Mouse (Mus musculus) stomach, postnatal 0 days (tissue): Measurements from ENCODE around the gene Akap13. TPM values are rescaled to one million over a fixed set of nuclear protein-coding genes. Genes with fewer than 3 reads are reported as not detected.
A peak's percentile ranks its signal among the peaks of the same experiment; 100 is the strongest.

Experiments used
- ATAC-seq: fragments of 200-750 bp; cut with Nextera tagmentation; 2 replicates; pipeline ENCODE4 v1.8.0; 2017; ENCODE audit not compliant: low FRiP score, low TSS enrichment
- DNase-seq: peaks from one replicate; pipeline ENCODE4 v3.0.0-alpha.2; 2016; ENCODE audit warnings: low spot score
- H3K27ac ChIP-seq: fragments of 300-500 bp; sonication (generic); replicated peaks from 2 replicates; pipeline ENCODE4 v1.5.1; 2014; ENCODE audit warnings: mild to moderate bottlenecking, control low read depth
- H3K27me3 ChIP-seq: fragments of 300-500 bp; sonication (generic); 2 replicates; pipeline ENCODE4 v1.6.1; 2014; ENCODE audit warnings: low read length; ENCODE audit not compliant: control insufficient read depth, insufficient read depth
- H3K36me3 ChIP-seq: fragments of 300-500 bp; sonication (generic); 2 replicates; pipeline ENCODE4 v1.6.1; 2014; ENCODE audit warnings: low read length, mixed read lengths; ENCODE audit not compliant: control insufficient read depth, insufficient read depth
- H3K4me1 ChIP-seq: fragments of 300-500 bp; sonication (generic); replicated peaks from 2 replicates; pipeline ENCODE4 v1.6.1; 2014; ENCODE audit warnings: antibody characterized with exemption; ENCODE audit not compliant: control insufficient read depth, insufficient read depth
- H3K4me2 ChIP-seq: fragments of 300-500 bp; sonication (generic); replicated peaks from 2 replicates; pipeline ENCODE4 v1.6.1; 2014; ENCODE audit warnings: low read depth, mild to moderate bottlenecking, control low read depth, moderate library complexity
- H3K4me3 ChIP-seq: fragments of 300-500 bp; sonication (generic); 2 replicates; pipeline ENCODE4 v1.5.1; 2014; ENCODE audit warnings: low read depth, low read length, control low read depth
- H3K9ac ChIP-seq: fragments of 300-500 bp; sonication (generic); 2 replicates; pipeline ENCODE4 v1.6.1; 2014; ENCODE audit warnings: mild to moderate bottlenecking, low read length, control low read depth, mixed read lengths
- H3K9me3 ChIP-seq: fragments of 300-500 bp; sonication (generic); 2 replicates; pipeline ENCODE4 v1.6.1; 2016; ENCODE audit warnings: low read length; ENCODE audit not compliant: control insufficient read depth
- CTCF ChIP-seq: IDR thresholded peaks from 2 replicates; pipeline ENCODE4 v1.5.1; 2016; ENCODE audit warnings: antibody characterized with exemption, low read depth, mild to moderate bottlenecking, moderate library complexity
- EP300 ChIP-seq: optimal IDR thresholded peaks from 2 replicates; pipeline ENCODE3; 2016; ENCODE audit warnings: antibody characterized with exemption
- WGBS: fragments of 180-500 bp; shearing (Covaris S2); extraction: QIAGEN DNeasy Blood & Tissue Kit; methylation state at CpG from one replicate; pipeline ENCODE4 v1.1.7; 2014; 5-methylcytosine and 5-hydroxymethylcytosine counted together
- polyA plus RNA-seq: library from polyadenylated mRNA; unstranded; fragments of >200 nt; fragmentation: Nextera tagmentation; extraction: Ambion mirVana; gene quantifications from 2 replicates; pipeline ENCODE4 v1.2.1, GENCODE M21; 2015

The Akap13 gene
- polyA plus RNA-seq, 1 experiment from 2014 or later = 18.8 TPM

DNA sequence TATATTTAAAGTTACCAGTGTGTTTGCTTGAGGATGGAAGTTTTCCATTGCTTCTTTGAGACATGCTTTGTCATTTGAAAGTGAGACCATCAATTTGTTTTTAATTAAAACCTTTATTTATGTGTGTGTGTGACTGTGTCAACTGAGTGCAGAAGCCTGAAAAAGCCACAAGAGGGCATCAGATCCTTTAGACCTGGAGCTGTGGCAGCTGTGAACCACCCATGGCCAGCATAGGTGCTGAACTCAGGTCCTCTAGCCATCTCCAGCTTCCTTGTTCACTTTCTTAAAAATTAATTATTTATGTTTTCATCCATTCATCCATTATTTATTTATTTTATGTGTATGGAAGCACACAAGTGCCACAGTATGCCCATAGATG is 98.3 kb downstream of the Akap13 start:
- no peak overlapping the region for H3K4me2 ChIP-seq
- TF ChIP-seq EP300 (no peak), CTCF (peak; percentile 64)

DNA sequence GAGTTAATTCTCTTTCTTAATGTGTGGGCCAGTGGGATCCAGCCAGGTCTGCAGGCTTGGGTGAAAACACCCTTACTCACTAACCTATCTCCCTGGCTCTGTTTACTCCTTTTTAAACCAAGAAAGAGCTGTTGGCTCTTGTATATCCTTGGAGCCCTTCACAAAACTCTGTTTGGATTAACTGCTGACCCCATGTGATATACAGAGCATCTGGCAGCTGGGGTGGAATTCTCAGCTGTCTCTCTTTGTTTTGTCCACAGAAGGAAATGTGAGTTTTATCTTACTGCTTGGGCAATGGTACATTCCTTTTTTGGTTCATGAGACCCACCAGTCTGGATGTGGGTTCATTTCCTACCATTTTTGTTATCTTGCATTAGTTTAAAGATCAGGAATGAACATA is 98.7 kb downstream of the Akap13 start:
- TF ChIP-seq EP300 (peak; percentile 33), CTCF (no peak)
- ATAC-seq (peak; percentile 61; the same call in 1 of the 2 replicates), DNase-seq (no peak)
- Histone ChIP-seq H3K4me2 (no peak overlapping the region), H3K9me3 (no peaks in the 10 kb centered on the region), H3K4me3 (no peak overlapping the region), H3K27me3 (no peaks in the 10 kb centered on the region), H3K27ac (peak overlapping the region; percentile 67), H3K4me1 (peaks cover 10% of the 10 kb centered on the region), H3K36me3 (no peaks in the 10 kb centered on the region), H3K9ac (no peak overlapping the region)

More for the DNA sequence above, 98.3 kb downstream of the Akap13 start:
- DNase-seq (no peak), ATAC-seq (no peak)
- Histone ChIP-seq H3K9ac (no peak overlapping the region), H3K4me1 (peaks cover 10% of the 10 kb centered on the region), H3K36me3 (no peaks in the 10 kb centered on the region), H3K9me3 (no peaks in the 10 kb centered on the region), H3K27ac (peak overlapping the region; percentile 67; the same call in 1 of the 2 replicates), H3K4me3 (no peak overlapping the region), H3K27me3 (no peaks in the 10 kb centered on the region)

DNA sequence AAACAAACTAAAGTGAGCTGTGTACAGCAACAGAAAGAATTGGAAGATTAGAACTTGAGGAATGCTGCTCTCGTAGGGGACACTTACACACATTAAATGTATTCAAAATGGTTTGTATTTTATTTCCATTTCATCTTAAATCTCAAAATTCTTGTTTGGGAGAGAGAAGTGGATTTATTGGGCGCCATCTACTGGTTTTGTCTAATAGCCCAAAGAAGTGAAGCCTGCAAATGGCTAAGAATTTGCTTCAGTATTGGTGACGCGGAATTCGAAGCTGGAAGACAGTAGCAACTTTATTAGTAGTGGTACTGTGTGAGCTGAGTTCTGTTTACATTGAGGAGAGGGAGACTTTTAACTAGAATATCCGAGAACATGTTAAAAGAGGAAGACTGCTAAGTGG is 100.6 kb downstream of the Akap13 start:
- TF ChIP-seq EP300 (no peak), CTCF (peak; percentile 67)
- WGBS = 36% methylated on average over 6 of the region's 6 CpGs
- DNase-seq (no peak), ATAC-seq (no peak)
- Histone ChIP-seq H3K9ac (no peak overlapping the region), H3K4me2 (no peak overlapping the region), H3K4me3 (no peak overlapping the region), H3K36me3 (no peaks in the 10 kb centered on the region), H3K27ac (no peak overlapping the region), H3K9me3 (no peaks in the 10 kb centered on the region), H3K4me1 (peaks cover 10% of the 10 kb centered on the region), H3K27me3 (no peaks in the 10 kb centered on the region)

DNA sequence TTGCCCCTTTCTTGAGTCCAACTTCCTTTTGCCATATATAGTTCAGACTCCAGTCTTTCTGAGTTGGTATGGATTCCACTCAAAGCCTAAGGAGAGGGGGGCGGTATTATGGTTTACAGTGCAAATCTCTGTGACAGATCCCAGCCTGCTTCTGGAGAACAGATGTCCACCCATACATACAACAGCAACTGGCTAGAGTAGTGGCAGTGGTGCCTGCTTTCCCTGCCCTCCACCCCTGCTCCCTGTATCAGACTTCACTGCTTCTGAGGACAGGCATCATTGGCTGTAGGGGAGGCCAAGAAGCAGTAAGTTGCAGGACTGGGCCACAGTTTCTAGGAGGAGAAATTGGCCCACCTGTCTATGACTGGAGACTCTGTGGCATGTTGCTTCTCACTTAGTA is 102.9 kb downstream of the Akap13 start:
- 48% methylated on average over 1 of the region's 1 CpGs for WGBS
- Histone ChIP-seq H3K9me3 (no peaks in the 10 kb centered on the region), H3K4me2 (no peak overlapping the region), H3K4me3 (no peak overlapping the region), H3K36me3 (no peaks in the 10 kb centered on the region), H3K4me1 (peaks cover 8% of the 10 kb centered on the region), H3K9ac (no peak overlapping the region), H3K27me3 (no peaks in the 10 kb centered on the region), H3K27ac (peak overlapping the region; percentile 67)
- no peak for TF ChIP-seq CTCF
- TF ChIP-seq EP300 = no peak
- no peak for ATAC-seq
- no peak for DNase-seq

DNA sequence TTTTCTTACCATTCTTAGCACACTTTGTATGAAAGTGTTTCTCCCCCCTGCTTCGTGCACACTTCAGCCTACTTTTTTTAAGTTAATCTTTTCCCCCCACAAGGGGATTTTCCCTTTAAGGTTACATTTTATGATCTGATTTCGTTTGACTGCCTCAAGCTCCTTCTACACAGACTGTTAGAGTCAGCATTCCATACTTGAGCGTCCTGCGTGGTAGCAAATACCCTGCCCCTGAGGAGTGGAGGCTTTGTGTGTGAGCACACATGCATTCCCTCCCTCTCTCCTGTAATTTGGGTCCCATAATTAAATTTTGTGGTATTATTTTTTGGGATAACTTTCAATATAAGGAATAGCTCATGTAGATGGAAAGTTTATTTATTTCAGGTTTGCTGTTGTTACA is 103.8 kb downstream of the Akap13 start:
- Histone ChIP-seq H3K4me1 (peaks cover 8% of the 10 kb centered on the region), H3K9me3 (no peaks in the 10 kb centered on the region), H3K27me3 (no peaks in the 10 kb centered on the region), H3K36me3 (no peaks in the 10 kb centered on the region), H3K27ac (0 out of 2 replicates have a peak overlapping the region, but pooled peaks have one; percentile 18), H3K4me3 (no peak overlapping the region), H3K4me2 (no peak overlapping the region), H3K9ac (no peak overlapping the region)
- no peak for ATAC-seq
- TF ChIP-seq EP300 (no peak), CTCF (no peak)
- DNase-seq = no peak
- 22% methylated on average over 4 of the region's 4 CpGs for WGBS

DNA sequence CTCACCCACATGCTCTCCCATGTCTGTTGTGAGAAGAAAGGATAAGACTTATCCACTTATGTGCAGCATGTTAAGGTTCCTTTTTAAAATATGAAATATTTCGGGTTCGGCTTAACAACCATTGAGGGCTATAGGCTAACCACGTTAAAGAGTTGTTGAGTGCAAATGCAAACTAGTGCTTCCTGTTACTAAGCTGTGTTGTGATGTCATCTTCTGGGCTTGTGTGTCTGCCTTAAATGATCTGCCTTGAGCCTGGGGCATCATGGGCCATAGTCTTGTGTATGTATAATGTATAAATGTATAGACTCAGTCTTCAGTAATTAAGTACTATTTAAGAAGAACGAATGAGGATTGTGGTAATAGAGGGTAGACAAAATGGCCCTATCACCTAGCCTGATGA is 104.6 kb downstream of the Akap13 start:
- H3K36me3 ChIP-seq = no peaks in the 10 kb centered on the region
- no peak for TF ChIP-seq EP300
- no peak for TF ChIP-seq CTCF
- DNase-seq (no peak), ATAC-seq (no peak)
- peak overlapping the region; percentile 18; the same call in 1 of the 2 replicates for H3K27ac ChIP-seq
- H3K4me3 ChIP-seq = no peak overlapping the region
- no peak overlapping the region for H3K4me2 ChIP-seq
- H3K27me3 ChIP-seq = no peaks in the 10 kb centered on the region
- H3K9me3 ChIP-seq = no peaks in the 10 kb centered on the region
- WGBS = 83% methylated on average over 4 of the region's 4 CpGs
- H3K9ac ChIP-seq = no peak overlapping the region
- peaks cover 8% of the 10 kb centered on the region for H3K4me1 ChIP-seq
